Mouse (Mus musculus) erythroblast, embryonic 14.5 days (primary cell): ENCODE data around the gene Gpr107.

Experiments used
- GATA1 ChIP-seq: IDR thresholded peaks from 2 replicates; pipeline ENCODE4 v1.6.1; 2012; ENCODE audit warnings: low read length, inconsistent platforms, mixed read lengths
- TAL1 ChIP-seq: IDR thresholded peaks from 3 replicates; pipeline ENCODE4 v1.6.1; 2012; ENCODE audit warnings: low read length, inconsistent platforms, mixed read lengths

GRCm38 (mm10) chr2:31219470-31219869, 67.4 kb downstream of the Gpr107 start:
- TF ChIP-seq GATA1 (no peak), TAL1 (no peak)
